Mouse (Mus musculus): ENCODE measurements around the gene Spsb3.

DNA sequence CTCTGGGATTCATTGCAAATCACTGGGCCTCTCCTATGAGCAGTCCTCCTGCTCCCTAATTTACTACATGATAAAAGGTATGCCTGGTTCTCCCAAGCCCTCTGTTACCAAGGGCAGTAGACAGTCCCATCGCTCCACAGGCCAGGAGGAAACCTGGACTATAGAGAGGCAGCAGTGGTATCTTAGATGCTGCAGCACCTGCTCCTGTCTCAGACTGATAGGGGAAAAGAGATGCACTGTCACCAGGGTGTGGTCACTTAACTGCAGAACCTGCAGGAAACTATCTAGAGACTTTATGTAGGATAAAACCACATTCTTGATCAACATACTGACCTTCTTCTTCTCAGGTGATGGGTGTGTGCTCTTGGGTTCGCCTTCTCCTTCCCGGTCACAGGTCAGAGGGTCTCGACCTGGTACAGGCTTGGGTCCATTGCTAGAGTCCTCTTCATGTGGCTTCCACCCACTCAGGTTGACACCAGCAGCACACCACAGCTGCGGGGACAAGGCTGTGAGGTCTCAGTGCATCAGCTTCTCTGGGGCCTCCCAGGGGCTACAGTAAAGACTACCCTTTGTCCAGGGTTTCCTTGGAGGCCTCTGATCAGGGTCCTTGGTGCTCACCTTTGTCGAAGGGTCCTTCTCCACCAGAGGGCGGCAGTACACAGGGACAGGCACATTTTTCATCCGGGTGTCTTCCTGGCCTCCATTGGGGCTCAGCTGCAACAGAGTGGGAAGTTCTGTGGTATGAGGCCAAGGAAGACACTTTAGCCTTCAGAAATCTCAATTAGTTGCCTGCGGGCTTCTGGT lies 16.4 kb downstream of the Spsb3 start:
- TF ChIP-seq CTCF (IDR thresholded peaks at IDR 0.05; ENCODE audit: control insufficient read depth, insufficient read depth, insufficient replicate concordance, low read depth, low read length) (no peak), POLR2A (IDR thresholded peaks at IDR 0.05; ENCODE audit: control insufficient read depth, low read depth, low read length) (no peak)

All from testis, adult 2 months (tissue).